Mouse (Mus musculus) olfactory bulb, adult 2 months (tissue): ENCODE data around the gene Ncstn. TPM values are rescaled to one million over a fixed set of nuclear protein-coding genes. Genes with fewer than 3 reads are reported as not detected.

ENCODE experiments used
- H3K27ac ChIP-seq: fragments of 200-500 bp; 2 replicates; pipeline ENCODE4 v1.5.1; 2012; ENCODE audit warnings: low read depth, low read length; ENCODE audit not compliant: insufficient read depth
- H3K4me1 ChIP-seq: fragments of 200-500 bp; 2 replicates; pipeline ENCODE4 v1.6.1; 2012; ENCODE audit warnings: low read length; ENCODE audit not compliant: control insufficient read depth, insufficient read depth
- H3K4me3 ChIP-seq: fragments of 200-500 bp; 2 replicates; pipeline ENCODE4 v1.5.1; 2012; ENCODE audit warnings: mild to moderate bottlenecking, low read depth, low read length, moderate library complexity; ENCODE audit not compliant: insufficient read depth
- CTCF ChIP-seq: fragments of 200-500 bp; IDR thresholded peaks from 2 replicates; pipeline ENCODE4 v1.5.1; 2012; ENCODE audit warnings: low read depth, mild to moderate bottlenecking, low read length, moderate library complexity; ENCODE audit not compliant: insufficient read depth
- POLR2A ChIP-seq: fragments of 200-500 bp; IDR thresholded peaks from 2 replicates; pipeline ENCODE4 v1.6.1; 2012; ENCODE audit warnings: mild to moderate bottlenecking, low read depth, low read length, moderate library complexity; ENCODE audit not compliant: insufficient read depth
- WGBS: fragments of 180-500 bp; shearing (Covaris S2); methylation state at CpG from one replicate; pipeline ENCODE4 v1.1.7; 2018; 5-methylcytosine and 5-hydroxymethylcytosine counted together
- polyA plus RNA-seq: library from polyadenylated mRNA; stranded (reverse); fragments of >200 nt; gene quantifications from 2 replicates; pipeline ENCODE4 v1.2.4, GENCODE M21; 2012; ENCODE audit warnings: low replicate concordance; ENCODE audit not compliant: missing spikeins, insufficient read depth, insufficient read length

Gene Ncstn
- 196 TPM in 1 of 2 replicates, not detected in the other for polyA plus RNA-seq

DNA sequence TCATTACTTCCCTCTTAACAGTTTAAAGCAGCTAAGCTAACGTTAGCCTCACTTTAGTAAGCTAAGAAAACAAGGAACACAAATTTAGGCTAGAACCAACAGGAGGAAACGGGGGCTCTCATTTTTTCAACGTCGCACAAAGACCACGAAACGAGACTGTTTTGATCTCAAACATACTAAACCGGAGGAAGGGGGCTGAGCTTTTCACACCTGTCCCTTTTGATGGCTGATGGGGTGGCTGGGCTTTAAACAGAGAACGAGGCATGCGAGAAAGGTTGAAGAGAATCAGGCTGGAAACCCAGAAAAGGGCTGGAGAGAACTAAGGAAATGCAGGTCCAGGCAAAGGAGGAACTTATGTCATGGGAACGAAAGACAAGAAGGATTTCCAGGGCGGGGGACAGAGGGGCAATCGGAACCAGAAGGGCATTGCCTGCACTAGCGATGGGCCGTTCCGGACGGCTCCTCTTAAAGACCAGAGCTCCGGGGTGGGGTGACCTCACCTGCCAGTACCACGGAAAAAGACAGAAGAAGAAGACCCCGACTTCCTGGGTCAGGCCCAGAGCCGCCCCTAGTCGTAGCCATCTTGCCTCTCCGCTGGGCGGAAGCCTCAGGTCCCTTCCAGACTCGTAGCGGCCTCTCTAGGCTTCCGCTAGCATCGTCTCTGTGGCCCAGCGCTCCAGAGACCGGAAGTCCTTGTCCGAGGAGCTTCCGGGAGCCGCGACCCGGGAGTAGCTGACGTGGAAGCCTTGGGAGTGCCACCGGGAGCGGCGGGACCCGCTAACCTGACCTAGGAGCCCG lies at the start of gene Ncstn, which contains the start of gene Copa:
TSS of gene Ncstn (minus strand) at position 695 of the 798 bp plus-strand sequence.
TSS of gene Copa (plus strand) at position 429 of the 798 bp plus-strand sequence.
- peak within 1 kb of the TSS; percentile 84 for H3K4me3 ChIP-seq
- H3K4me1 ChIP-seq, result peaks cover 4% of the 10 kb centered on the region; the same call in 1 of the 2 replicates
- peak; percentile 7; the same call in 1 of the 2 replicates for TF ChIP-seq CTCF
- TF ChIP-seq POLR2A, result 0 out of 2 replicates have a peak, but pooled peaks have one; percentile 44
- WGBS, result under 1% methylated on average over 40 of the region's 40 CpGs
- peak within 1 kb of the TSS; percentile 91 for H3K27ac ChIP-seq

DNA sequence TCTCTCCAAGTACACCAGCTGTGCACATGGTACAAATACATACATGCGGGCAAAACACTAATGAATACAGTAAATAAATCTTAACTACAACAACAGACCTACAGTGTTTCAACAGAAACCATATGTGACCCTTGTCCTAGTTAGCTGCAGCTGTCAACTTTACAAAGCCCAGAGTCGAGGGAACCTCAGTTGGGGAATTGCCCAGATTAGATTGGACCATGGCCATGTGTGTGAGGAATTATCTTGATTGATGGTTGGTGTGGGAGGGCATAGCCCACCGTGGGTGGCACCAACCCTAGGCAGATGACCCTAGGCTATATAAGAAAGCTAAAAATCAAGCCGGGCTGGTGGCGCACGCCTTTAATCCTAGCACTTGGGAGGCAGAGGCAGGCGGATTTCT lies 49.7 kb upstream of the Ncstn start:
- 74% methylated on average over 7 of the region's 7 CpGs for WGBS
- Histone ChIP-seq H3K4me3 (no peak overlapping the region), H3K4me1 (peaks cover 7% of the 10 kb centered on the region), H3K27ac (no peak overlapping the region)
- TF ChIP-seq POLR2A (no peak), CTCF (no peak)

DNA sequence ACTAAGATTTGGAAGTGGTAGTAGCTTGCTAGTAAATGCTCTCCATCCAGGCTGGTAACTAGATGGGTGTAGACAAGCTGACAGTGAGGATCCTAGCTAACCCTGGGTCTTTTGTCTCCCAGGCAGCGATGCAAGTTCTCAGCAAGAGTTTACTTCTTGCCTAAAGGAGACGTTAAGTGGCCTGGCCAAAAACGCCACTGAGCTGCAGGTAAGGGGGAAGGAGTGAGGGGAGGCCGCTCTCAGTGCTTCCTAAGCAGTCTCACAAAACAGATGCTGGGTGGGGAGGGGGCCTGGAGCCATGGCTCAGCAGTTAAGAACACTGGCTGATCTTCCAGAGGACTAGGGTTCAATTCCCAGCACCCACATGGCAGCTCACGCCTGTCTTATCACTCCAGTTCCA lies 47.2 kb upstream of the Ncstn start:
- H3K4me3 ChIP-seq, result no peak overlapping the region
- peaks cover 7% of the 10 kb centered on the region for H3K4me1 ChIP-seq
- WGBS, result 93% methylated on average over 5 of the region's 5 CpGs
- no peak overlapping the region for H3K27ac ChIP-seq
- no peak for TF ChIP-seq CTCF
- TF ChIP-seq POLR2A, result no peak

DNA sequence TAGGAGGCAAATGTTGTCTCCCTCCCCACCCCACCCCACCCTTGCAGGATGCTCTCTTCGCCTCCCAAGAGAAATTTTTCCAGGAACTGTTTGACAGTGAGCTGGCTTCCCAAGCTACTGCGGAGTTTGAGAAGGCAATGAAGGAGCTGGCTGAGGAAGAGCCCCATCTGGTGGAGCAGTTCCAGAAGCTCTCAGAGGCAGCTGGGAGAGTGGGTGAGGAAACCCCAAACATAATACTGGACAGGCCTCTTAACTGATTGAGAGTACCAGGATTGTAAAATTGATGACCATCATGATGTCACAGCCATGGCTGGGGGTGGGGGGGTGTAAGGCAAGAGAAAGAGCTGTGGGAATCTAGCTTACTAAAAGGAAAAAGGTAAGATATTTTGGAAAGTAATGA lies 46.5 kb upstream of the Ncstn start:
- TF ChIP-seq CTCF (no peak), POLR2A (no peak)
- no peak overlapping the region for H3K4me3 ChIP-seq
- no peak overlapping the region for H3K27ac ChIP-seq
- 26% methylated on average over 2 of the region's 2 CpGs for WGBS
- peaks cover 7% of the 10 kb centered on the region for H3K4me1 ChIP-seq

DNA sequence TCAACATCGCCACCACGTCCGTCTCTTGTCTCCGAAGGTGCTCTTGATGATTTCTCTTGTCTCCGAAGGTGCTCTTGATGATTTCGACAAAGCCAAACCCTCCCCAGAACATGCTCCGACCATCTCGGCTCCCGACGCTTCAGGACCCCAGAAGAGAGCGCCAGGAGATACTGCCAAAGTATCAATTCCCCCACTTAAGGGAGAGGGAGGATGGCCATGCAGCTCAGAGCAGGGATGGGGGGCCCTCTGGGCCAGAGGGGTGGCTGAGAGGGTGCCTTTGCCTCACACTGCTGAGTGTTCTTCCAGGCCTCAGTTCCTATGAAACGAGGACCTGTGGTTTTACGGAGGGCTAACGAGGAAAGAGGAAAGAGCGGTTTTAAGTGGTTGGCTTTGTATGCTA lies 46.0 kb upstream of the Ncstn start:
- Histone ChIP-seq H3K27ac (no peak overlapping the region), H3K4me3 (no peak overlapping the region), H3K4me1 (peaks cover 7% of the 10 kb centered on the region)
- no peak for TF ChIP-seq POLR2A
- no peak for TF ChIP-seq CTCF
- 89% methylated on average over 15 of the region's 15 CpGs for WGBS

DNA sequence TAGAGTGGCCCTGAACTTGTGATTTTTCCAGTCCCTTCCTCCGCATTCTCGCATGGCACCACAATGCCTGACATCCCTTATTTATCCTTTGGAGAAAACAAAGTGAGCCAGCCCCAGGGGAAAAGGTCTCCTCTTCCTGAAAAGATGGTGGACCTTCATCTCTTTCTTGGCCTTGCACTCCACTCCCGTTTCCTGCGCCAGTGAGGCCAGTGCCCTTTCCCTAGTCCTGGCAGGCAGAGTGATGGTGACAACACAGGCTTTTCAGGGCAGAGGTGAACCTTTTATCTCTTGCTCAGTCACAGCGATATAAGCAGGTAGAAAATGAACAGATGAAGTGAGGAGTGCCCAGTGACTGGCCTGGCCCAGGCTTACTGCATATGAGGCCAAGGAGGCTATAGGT lies 44.9 kb upstream of the Ncstn start:
- Histone ChIP-seq H3K4me3 (peak overlapping the region; percentile 31), H3K4me1 (peaks cover 7% of the 10 kb centered on the region), H3K27ac (no peak overlapping the region)
- WGBS, result 40% methylated on average over 5 of the region's 5 CpGs
- TF ChIP-seq CTCF (no peak), POLR2A (no peak)

DNA sequence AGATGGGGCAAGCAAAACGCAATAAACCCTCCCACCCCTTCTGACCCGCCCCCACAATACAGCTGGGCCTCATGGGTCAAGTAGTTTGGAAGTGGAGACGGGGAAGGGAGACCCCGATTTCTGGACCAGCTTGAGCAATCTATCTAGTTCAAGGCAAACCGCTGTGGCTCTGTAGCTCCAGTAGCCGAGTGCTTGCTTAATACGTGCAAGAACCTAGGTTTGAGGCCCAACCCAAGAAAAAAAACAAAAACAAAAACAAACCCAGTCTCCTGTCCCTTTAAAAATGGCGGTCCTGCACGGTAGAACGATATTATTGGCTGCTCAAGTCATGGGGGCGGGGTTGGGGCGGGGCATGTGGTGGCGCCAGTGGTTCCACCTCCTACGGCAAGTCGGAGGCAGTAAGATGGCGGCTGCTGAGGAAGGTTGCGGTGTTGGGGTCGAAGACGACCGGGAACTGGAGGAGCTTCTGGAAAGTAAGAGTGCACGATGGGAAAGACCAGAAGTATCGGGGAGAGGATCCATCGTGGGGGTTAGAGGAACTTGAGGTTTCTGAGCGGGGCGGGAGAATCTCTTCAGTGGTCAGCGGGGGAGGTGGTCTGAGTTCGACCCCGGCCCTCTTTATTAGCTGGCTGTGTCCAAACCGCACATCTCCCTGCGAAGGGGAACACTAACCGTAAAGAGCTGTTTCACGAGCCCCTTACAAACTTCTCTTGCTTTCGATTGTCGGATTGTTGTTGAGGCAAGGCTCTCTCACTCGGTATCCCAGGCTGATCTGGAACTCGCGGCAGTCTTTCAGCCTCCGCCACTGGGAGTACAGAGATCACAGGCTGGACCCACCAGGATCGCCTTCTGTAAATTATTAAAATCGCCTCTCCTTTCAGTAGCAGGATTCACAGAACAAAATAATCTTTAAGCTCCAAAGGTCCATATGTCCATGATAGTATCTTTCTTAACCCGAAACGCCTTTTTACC lies 44.1 kb upstream of the Ncstn start, which contains the start of gene Pex19:
TSS of gene Pex19 (plus strand) at position 380 of the 972 bp plus-strand sequence.
- under 1% methylated on average over 42 of the region's 42 CpGs for WGBS
- peaks cover 7% of the 10 kb centered on the region for H3K4me1 ChIP-seq
- peak within 1 kb of the TSS; percentile 57 for H3K4me3 ChIP-seq
- H3K27ac ChIP-seq, result no peak within 1 kb of the TSS
- no peak for TF ChIP-seq CTCF
- TF ChIP-seq POLR2A, result peak; percentile 54; the same call in 1 of the 2 replicates

DNA sequence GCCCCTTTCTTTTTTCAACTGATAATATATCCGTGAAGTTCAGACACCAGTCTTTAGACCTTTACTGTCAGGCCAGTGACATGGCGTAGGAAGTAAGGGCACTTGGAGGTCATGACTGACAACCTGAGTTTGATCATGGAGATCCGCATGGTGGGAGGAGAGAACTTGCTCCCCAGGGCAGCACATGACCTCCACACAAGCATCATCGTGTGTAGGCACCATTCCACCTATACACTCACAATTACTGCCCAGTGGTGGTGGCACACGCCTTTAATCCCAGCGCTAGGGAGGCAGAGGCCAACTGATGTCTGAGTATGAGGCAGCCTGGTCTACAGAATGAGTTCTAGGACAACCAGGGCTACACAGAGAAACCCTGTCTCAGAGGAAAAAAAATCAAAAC lies 42.0 kb upstream of the Ncstn start:
- TF ChIP-seq CTCF (no peak), POLR2A (no peak)
- 80% methylated on average over 6 of the region's 6 CpGs for WGBS
- Histone ChIP-seq H3K4me1 (peaks cover 7% of the 10 kb centered on the region), H3K4me3 (no peak overlapping the region), H3K27ac (no peak overlapping the region)
